Mouse (Mus musculus) fat pad, adult 2 months (tissue): ENCODE measurements around the gene Higd2a.
A peak's percentile ranks its signal among the peaks of the same experiment; 100 is the strongest.

Experiments used
- DNase-seq: peaks from one replicate; pipeline ENCODE4 v3.0.0-alpha.2; 2011; ENCODE audit warnings: low read depth, low spot score; ENCODE audit errors: extremely low read depth

Higd2a gene

DNA sequence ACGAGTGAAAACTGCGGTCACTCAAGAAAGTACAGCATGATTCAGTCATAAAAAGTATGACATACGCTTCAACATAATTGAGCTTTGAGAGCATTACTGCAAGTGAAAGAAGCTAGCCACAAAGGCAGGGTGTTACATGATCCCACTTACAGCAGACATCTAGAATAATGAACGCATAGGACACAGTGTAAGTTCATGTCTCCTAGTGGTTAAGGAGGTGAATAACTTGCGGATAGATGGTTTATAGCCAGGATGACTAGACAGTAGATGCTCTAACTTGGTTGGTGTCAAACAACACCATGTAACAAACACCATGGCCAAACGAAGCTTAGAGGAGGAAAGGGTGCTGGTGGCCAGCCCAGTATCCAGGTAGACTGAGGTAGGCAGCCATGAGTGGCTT is 27.0 kb downstream of the Higd2a start:
- no peak for DNase-seq

DNA sequence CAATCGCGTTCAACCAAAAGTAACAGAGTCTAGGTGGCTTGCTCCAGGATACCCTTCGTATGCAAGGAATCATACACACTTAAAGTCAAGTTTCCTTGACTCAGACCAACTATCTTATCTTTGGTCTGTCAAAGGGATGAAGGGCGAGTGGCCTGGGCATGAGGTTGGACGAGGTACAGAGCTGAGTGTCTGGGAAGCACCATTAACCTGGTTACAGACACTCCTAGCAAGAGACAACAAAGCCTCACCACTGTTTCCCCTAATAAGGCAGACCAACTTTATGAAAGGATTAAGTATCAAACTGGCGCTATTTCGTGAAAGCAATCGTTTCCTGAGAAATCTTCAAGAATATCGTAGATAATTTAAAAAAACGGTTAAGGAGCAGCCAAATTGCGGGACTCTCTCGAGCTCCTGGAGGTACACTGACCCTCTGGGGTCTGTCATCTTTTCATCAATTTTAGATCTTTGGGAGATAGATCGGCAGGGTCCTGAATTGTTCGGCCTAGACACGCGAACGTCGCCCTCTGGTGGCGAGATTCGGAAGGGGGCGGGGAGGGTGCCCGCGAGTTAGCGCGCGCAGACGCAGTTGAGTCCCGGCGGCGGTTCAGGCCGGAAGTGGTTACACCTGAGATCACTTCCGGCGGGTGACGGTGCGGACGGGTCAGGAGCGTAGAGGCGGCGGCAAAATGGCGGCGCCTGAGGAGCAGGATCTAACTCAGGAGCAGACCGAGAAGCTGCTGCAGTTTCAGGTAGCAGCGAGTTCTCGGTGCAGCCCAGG is 31.3 kb downstream of the Higd2a start, which contains the start of gene Faf2:
Gene Faf2 (plus strand): TSS at position 630 of the 778 bp plus-strand sequence.
- DNase-seq, result no peak

DNA sequence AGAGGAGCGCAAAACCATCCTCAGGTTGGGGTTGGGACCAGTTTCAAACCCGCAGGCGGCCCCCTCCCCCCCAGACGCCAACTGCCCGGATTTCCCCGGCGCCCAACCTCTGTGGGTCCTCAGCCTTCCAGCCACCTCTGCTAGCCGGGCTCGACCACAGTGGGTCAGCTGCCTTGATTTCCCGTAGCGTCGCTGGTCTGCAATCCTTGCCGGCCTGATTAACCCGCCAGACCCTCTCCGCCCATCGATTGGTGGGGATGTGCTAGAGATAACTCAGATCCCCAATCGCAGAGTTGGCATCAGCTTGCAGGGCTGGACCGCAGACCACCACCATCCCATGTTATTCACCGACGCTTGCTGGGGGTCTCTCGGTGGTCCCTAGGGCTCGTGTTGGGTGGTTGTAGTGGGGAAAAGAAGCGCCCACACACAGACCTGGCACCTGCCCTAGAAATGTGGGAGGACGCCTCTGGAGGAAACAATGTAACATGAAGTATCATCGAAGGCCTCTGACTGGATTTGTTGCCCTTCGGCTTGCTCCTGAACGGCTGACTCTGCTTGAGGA is 32.0 kb downstream of the Higd2a start:
- no peak for DNase-seq

DNA sequence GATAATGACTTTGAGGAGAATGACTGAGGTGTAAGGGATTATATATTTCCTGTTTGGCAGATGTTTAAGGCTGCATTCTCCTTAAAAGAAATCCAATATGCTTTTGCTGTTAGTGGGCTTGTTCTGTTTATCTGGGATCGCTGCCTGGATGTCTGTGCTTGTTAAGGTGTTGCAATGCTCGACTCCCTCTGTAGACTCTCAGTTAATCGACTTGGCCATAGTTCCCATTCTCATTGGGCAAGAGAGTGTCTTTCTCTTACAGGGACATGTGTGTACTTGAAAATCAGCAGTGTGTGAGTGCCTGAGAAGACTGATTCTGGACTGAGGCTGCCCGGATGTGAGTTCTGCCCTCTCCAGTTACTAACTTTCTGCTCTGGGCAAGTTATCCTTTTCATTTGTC is 39.1 kb downstream of the Higd2a start:
- DNase-seq, result peak; percentile 100

DNA sequence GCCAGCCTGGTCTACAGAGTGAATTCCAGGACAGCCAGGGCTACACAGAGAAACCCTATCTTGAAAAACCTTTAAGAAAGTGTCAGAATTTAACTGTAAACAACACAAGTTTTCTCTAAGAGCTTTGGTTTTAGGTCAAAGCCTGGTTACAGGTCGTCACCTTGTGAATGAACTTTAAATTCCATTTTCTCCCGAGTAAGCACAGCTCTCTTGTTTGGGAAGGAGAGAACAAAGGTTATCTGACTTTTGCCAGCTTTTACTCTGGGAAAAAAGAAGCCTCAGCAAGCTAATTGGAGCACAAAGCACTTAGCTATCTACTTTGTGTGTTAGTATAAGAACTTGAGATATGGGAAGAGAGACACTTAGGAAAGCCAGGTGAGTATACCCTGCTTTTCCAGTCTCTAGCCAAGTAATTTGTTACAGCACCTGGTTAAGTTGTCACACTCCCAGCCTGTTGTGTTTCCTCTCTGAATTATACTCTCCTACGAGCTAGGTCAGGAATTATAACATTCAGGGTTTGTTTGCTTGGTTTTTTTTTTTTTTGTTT is 42.8 kb downstream of the Higd2a start:
- no peak for DNase-seq

DNA sequence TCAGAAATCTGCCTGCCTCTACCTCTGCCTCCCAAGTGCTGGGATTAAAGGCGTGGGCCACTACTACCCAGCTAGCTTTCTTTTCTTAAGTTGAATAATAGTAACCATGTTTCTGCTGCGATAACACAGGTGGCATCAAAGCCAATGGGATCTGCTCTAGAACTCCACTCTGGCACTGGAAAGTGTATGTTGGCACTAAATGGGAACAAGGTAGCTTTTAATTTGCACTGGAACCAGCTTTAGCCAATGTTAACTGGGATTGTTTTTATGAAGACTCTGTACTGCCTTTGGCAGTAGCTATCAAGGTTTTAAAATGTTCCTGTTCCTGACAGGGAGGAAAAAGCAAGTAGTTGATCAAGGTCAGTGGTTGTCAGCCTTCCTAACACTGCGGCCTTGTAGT is 45.0 kb downstream of the Higd2a start:
- peak; percentile 88 for DNase-seq
